Mouse (Mus musculus) hindbrain, embryonic 16.5 days (tissue): ENCODE data around the gene Sec16a. TPM values are rescaled to one million over a fixed set of nuclear protein-coding genes. Genes with fewer than 3 reads are reported as not detected.

Source experiments
- ATAC-seq: fragments of 200-750 bp; cut with Nextera tagmentation; 2 replicates; pipeline ENCODE4 v1.8.0; 2017; ENCODE audit warnings: moderate TSS enrichment, moderate library complexity
- H3K27ac ChIP-seq: fragments of 300-500 bp; sonication (generic); 2 replicates; pipeline ENCODE4 v1.5.1; 2014; ENCODE audit warnings: low read depth, mild to moderate bottlenecking, control low read depth, low read length, moderate library complexity
- H3K27me3 ChIP-seq: fragments of 300-500 bp; sonication (generic); replicated peaks from 2 replicates; pipeline ENCODE4 v1.6.1; 2014; ENCODE audit warnings: low read length; ENCODE audit not compliant: control insufficient read depth, insufficient read depth
- H3K36me3 ChIP-seq: fragments of 300-500 bp; sonication (generic); 2 replicates; pipeline ENCODE4 v1.6.1; 2014; ENCODE audit warnings: mild to moderate bottlenecking, low read length, moderate library complexity, mixed read lengths; ENCODE audit not compliant: control insufficient read depth, insufficient read depth
- H3K4me1 ChIP-seq: fragments of 300-500 bp; sonication (generic); 2 replicates; pipeline ENCODE4 v1.6.1; 2014; ENCODE audit warnings: low read depth, low read length; ENCODE audit not compliant: control insufficient read depth, insufficient read depth
- H3K4me2 ChIP-seq: fragments of 300-500 bp; sonication (generic); 2 replicates; pipeline ENCODE4 v1.6.1; 2014; ENCODE audit warnings: mild to moderate bottlenecking, low read length, control low read depth, moderate library complexity
- H3K4me3 ChIP-seq: fragments of 300-500 bp; sonication (generic); 2 replicates; pipeline ENCODE4 v1.5.1; 2014; ENCODE audit warnings: mild to moderate bottlenecking, low read length, control low read depth, moderate library complexity
- H3K9ac ChIP-seq: fragments of 300-500 bp; sonication (generic); 2 replicates; pipeline ENCODE4 v1.6.1; 2014; ENCODE audit warnings: low read depth, mild to moderate bottlenecking, control low read depth, low read length, moderate library complexity
- H3K9me3 ChIP-seq: fragments of 300-500 bp; sonication (generic); 2 replicates; pipeline ENCODE4 v1.6.1; 2014; ENCODE audit warnings: mild to moderate bottlenecking, low read length, moderate library complexity; ENCODE audit not compliant: control insufficient read depth
- WGBS: fragments of 180-500 bp; shearing (Covaris S2); extraction: QIAGEN DNeasy Blood & Tissue Kit; methylation state at CpG from one replicate; pipeline ENCODE4 v1.1.7; 2014; 5-methylcytosine and 5-hydroxymethylcytosine counted together
- polyA plus RNA-seq: library from polyadenylated mRNA; unstranded; fragments of >200 nt; fragmentation: Nextera tagmentation; extraction: Ambion mirVana; gene quantifications from 2 replicates; pipeline ENCODE4 v1.2.1, GENCODE M21; 2015

Sec16a gene
- polyA plus RNA-seq, 1 experiment from 2014 or later, result 15.4 TPM

GRCm38 (mm10) chr2:26445666-26446445 lies 840 bp upstream of the Sec16a start:
- no peaks in the 10 kb centered on the region for H3K27me3 ChIP-seq
- H3K4me2 ChIP-seq, result peak overlapping the region; percentile 68
- H3K4me3 ChIP-seq, result peak overlapping the region; percentile 56
- peaks cover 36% of the 10 kb centered on the region for H3K4me1 ChIP-seq
- peak overlapping the region; percentile 78 for H3K9ac ChIP-seq
- H3K9me3 ChIP-seq, result no peaks in the 10 kb centered on the region
- ATAC-seq, result peak; percentile 92
- H3K27ac ChIP-seq, result peak overlapping the region; percentile 92
- peaks cover 4% of the 10 kb centered on the region for H3K36me3 ChIP-seq
- under 1% methylated on average over 44 of the region's 44 CpGs for WGBS

GRCm38 (mm10) chr2:26444368-26444767 lies 648 bp downstream of the Sec16a start:
- no peaks in the 10 kb centered on the region for H3K27me3 ChIP-seq
- H3K9me3 ChIP-seq, result no peaks in the 10 kb centered on the region
- H3K4me3 ChIP-seq, result peak overlapping the region; percentile 56
- H3K4me2 ChIP-seq, result peak overlapping the region; percentile 90
- peak overlapping the region; percentile 79; the same call in 1 of the 2 replicates for H3K27ac ChIP-seq
- H3K9ac ChIP-seq, result peak overlapping the region; percentile 75
- H3K4me1 ChIP-seq, result peaks cover 36% of the 10 kb centered on the region
- no peak for ATAC-seq
- 5% methylated on average over 15 of the region's 15 CpGs for WGBS
- H3K36me3 ChIP-seq, result peaks cover 16% of the 10 kb centered on the region

DNA sequence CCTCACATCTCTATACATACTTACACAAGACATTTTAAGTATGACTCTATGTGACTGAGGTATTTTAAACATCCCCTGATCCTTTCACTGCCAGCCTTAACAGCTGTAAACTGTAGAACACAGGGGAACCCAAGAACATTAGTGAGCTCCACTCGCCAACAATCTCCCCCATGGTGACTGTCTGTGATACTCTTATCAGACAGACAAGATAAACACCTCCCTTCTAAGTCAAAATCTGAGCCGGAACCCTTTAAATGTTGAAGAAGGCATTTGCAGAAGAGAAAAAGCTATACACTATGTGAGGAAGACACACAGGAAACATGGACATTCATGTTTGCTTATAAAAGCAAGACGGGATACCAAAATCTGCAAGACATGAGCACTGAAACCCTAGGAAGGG lies 1.1 kb downstream of the Sec16a start:
- no peak for ATAC-seq
- Histone ChIP-seq H3K27me3 (no peaks in the 10 kb centered on the region), H3K36me3 (peaks cover 19% of the 10 kb centered on the region), H3K9me3 (no peaks in the 10 kb centered on the region), H3K4me3 (peak overlapping the region; percentile 56), H3K27ac (no peak overlapping the region), H3K4me1 (peaks cover 32% of the 10 kb centered on the region), H3K9ac (peak overlapping the region; percentile 75), H3K4me2 (peak overlapping the region; percentile 90)
- 72% methylated on average over 3 of the region's 3 CpGs for WGBS

GRCm38 (mm10) chr2:26442843-26443242 lies 2.2 kb downstream of the Sec16a start:
- Histone ChIP-seq H3K27ac (no peak overlapping the region), H3K36me3 (peaks cover 19% of the 10 kb centered on the region), H3K9me3 (no peaks in the 10 kb centered on the region), H3K4me3 (no peak overlapping the region), H3K4me1 (peaks cover 31% of the 10 kb centered on the region), H3K27me3 (no peaks in the 10 kb centered on the region), H3K9ac (no peak overlapping the region), H3K4me2 (no peak overlapping the region)
- no peak for ATAC-seq
- WGBS, result 58% methylated on average over 1 of the region's 1 CpGs

- Histone ChIP-seq H3K36me3 (peaks cover 19% of the 10 kb centered on the region), H3K4me1 (peaks cover 27% of the 10 kb centered on the region), H3K9ac (no peak overlapping the region), H3K27me3 (no peaks in the 10 kb centered on the region), H3K4me3 (no peak overlapping the region), H3K9me3 (no peaks in the 10 kb centered on the region), H3K27ac (no peak overlapping the region), H3K4me2 (no peak overlapping the region)
- no peak for ATAC-seq
- WGBS, result 70% methylated on average over 5 of the region's 5 CpGs
Measured at GRCm38 (mm10) chr2:26441688-26442087, 3.3 kb downstream of the Sec16a start.

GRCm38 (mm10) chr2:26441261-26441660 lies 3.8 kb downstream of the Sec16a start:
- Histone ChIP-seq H3K4me3 (no peak overlapping the region), H3K4me1 (peaks cover 23% of the 10 kb centered on the region), H3K27me3 (no peaks in the 10 kb centered on the region), H3K4me2 (no peak overlapping the region), H3K36me3 (peaks cover 19% of the 10 kb centered on the region), H3K9ac (no peak overlapping the region), H3K9me3 (no peaks in the 10 kb centered on the region), H3K27ac (no peak overlapping the region)
- no peak for ATAC-seq
- 92% methylated on average over 4 of the region's 4 CpGs for WGBS

DNA sequence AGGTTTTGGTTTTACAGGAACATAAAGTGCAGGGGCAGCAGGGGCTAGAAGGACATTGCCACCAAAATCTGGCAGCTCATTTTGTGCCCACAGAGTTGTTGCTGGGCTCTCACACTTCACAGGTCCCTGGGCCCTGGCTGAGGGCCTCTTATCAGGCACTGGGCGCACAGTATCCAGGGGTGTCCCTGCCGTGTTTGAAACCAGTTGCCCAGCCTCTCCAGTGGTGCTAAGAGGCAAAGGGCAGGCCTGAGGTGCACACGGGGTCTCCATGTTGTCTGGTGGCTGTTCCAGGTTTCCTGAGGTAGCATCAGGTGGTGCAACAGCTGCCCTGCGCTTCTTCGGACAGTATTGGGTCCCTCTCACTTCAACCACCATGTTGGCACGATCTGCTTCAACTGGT lies 5.3 kb downstream of the Sec16a start:
- no peaks in the 10 kb centered on the region for H3K27me3 ChIP-seq
- H3K9ac ChIP-seq, result no peak overlapping the region
- no peaks in the 10 kb centered on the region for H3K9me3 ChIP-seq
- no peak for ATAC-seq
- no peak overlapping the region for H3K4me3 ChIP-seq
- 94% methylated on average over 6 of the region's 6 CpGs for WGBS
- H3K36me3 ChIP-seq, result peaks cover 25% of the 10 kb centered on the region
- H3K4me2 ChIP-seq, result no peak overlapping the region
- H3K4me1 ChIP-seq, result peaks cover 23% of the 10 kb centered on the region
- no peak overlapping the region for H3K27ac ChIP-seq

- H3K27me3 ChIP-seq, result no peaks in the 10 kb centered on the region
- ATAC-seq, result no peak
- no peak overlapping the region for H3K4me3 ChIP-seq
- peaks cover 12% of the 10 kb centered on the region for H3K4me1 ChIP-seq
- no peaks in the 10 kb centered on the region for H3K9me3 ChIP-seq
- no peak overlapping the region for H3K27ac ChIP-seq
- no peak overlapping the region for H3K4me2 ChIP-seq
- 91% methylated on average over 7 of the region's 7 CpGs for WGBS
- peaks cover 25% of the 10 kb centered on the region for H3K36me3 ChIP-seq
- H3K9ac ChIP-seq, result no peak overlapping the region
Measured at GRCm38 (mm10) chr2:26438373-26438772, 6.6 kb downstream of the Sec16a start.

- Histone ChIP-seq H3K9ac (no peak overlapping the region), H3K9me3 (no peaks in the 10 kb centered on the region), H3K4me1 (peaks cover 6% of the 10 kb centered on the region; the same call in 1 of the 2 replicates), H3K4me3 (no peak overlapping the region), H3K27me3 (no peaks in the 10 kb centered on the region), H3K36me3 (peaks cover 28% of the 10 kb centered on the region), H3K4me2 (no peak overlapping the region), H3K27ac (no peak overlapping the region)
- whole genome bisulfite sequencing, result 80% methylated on average over 4 of the region's 4 CpGs
- ATAC-seq, result no peak
Measured at GRCm38 (mm10) chr2:26437221-26437620, 7.8 kb downstream of the Sec16a start.
